Mouse (Mus musculus) MEL (cell line): Measurements from ENCODE around the gene 4931429L15Rik. TPM values are rescaled to one million over a fixed set of nuclear protein-coding genes. Genes with fewer than 3 reads are reported as not detected.
"Not testable (repeated sequence)": the region's sequence is repeated elsewhere in the genome, so short reads cannot be mapped to it uniquely, and the experiment has no call there.

ENCODE experiments used
- DNase-seq: peaks from one replicate; pipeline ENCODE4 v3.0.0; 2011; ENCODE audit warnings: low read depth, low spot score
- H3K27ac ChIP-seq: 2 replicates; pipeline ENCODE4 v1.5.1; 2012; ENCODE audit warnings: low read depth, mild to moderate bottlenecking, control low read depth, low read length, moderate library complexity; ENCODE audit not compliant: control insufficient read depth
- H3K27me3 ChIP-seq, 2 experiments: fragments of 150-350 bp in 1 of 2; sonication (generic) in 1 of 2; 2 replicates each; pipeline ENCODE4 v1.6.1; 2012; ENCODE audit warnings: low read length in 2 of 2, mild to moderate bottlenecking in 2 of 2, improper control_type of control experiment in 1 of 2, moderate library complexity in 1 of 2; ENCODE audit not compliant: insufficient read depth in 2 of 2, control insufficient read depth in 1 of 2
- H3K36me3 ChIP-seq, 2 experiments: 2 replicates each; pipeline ENCODE4 v1.6.1; 2012 to 2014; ENCODE audit warnings: low read length in 2 of 2, improper control_type of control experiment in 1 of 2, inconsistent platforms in 1 of 2, mild to moderate bottlenecking in 1 of 2; ENCODE audit not compliant: insufficient read depth in 2 of 2, control insufficient read depth in 1 of 2
- H3K4me1 ChIP-seq, 2 experiments: fragments of 150-350 bp in 1 of 2; sonication (generic) in 1 of 2; 2 replicates each; pipeline ENCODE4 v1.6.1; 2012; ENCODE audit warnings: low read length in 2 of 2, improper control_type of control experiment in 1 of 2, mild to moderate bottlenecking in 1 of 2; ENCODE audit not compliant: insufficient read depth in 2 of 2, control insufficient read depth in 1 of 2
- H3K4me3 ChIP-seq, 2 experiments: fragments of 150-350 bp in 1 of 2; sonication (generic) in 1 of 2; 2 replicates each; pipeline ENCODE4 v1.5.1; 2012; ENCODE audit warnings: low read depth in 2 of 2, low read length in 2 of 2, mild to moderate bottlenecking in 2 of 2, moderate library complexity in 2 of 2, control low read depth in 1 of 2, improper control_type of control experiment in 1 of 2; ENCODE audit not compliant: control insufficient read depth in 1 of 2, insufficient read depth in 1 of 2
- H3K79me2 ChIP-seq: 2 replicates; pipeline ENCODE4 v1.6.1; 2012; ENCODE audit warnings: mild to moderate bottlenecking, low read length, moderate library complexity; ENCODE audit not compliant: control insufficient read depth, poor library complexity, insufficient read depth
- H3K9ac ChIP-seq: 2 replicates; pipeline ENCODE4 v1.6.1; 2012; ENCODE audit warnings: low read depth, mild to moderate bottlenecking, control low read depth, low read length, moderate library complexity; ENCODE audit not compliant: control insufficient read depth, poor library complexity, severe bottlenecking
- H3K9me3 ChIP-seq: fragments of 150-350 bp; sonication (generic); replicated peaks from 2 replicates; pipeline ENCODE4 v1.6.1; 2012; ENCODE audit warnings: mild to moderate bottlenecking, low read length, improper control_type of control experiment, moderate library complexity; ENCODE audit not compliant: insufficient read depth
- CHD1 ChIP-seq: IDR thresholded peaks from 2 replicates; pipeline ENCODE4 v1.6.1; 2012; ENCODE audit warnings: low read depth, mild to moderate bottlenecking, inconsistent platforms, low read length, improper control_type of control experiment
- ELF1 ChIP-seq: IDR thresholded peaks from 2 replicates; pipeline ENCODE4 v1.6.1; 2014; ENCODE audit warnings: low read depth, mild to moderate bottlenecking, inconsistent platforms, low read length, improper control_type of control experiment, moderate library complexity
- EP300 ChIP-seq, 2 experiments: IDR thresholded peaks; 2 replicates each; pipeline ENCODE4 v1.6.1; 2011; ENCODE audit warnings: improper control_type of control experiment in 2 of 2, low read length in 2 of 2, low read depth in 1 of 2, mild to moderate bottlenecking in 1 of 2
- GABPA ChIP-seq: IDR thresholded peaks from 2 replicates; pipeline ENCODE4 v1.6.1; 2012; ENCODE audit warnings: low read depth, mild to moderate bottlenecking, inconsistent platforms, low read length, improper control_type of control experiment, moderate library complexity
- KAT2A ChIP-seq: conservative IDR thresholded peaks from 2 replicates; pipeline ENCODE4 v1.6.1; 2012; ENCODE audit warnings: low read depth, low read length, improper control_type of control experiment, inconsistent platforms
- MAFK ChIP-seq: IDR thresholded peaks from 2 replicates; pipeline ENCODE4 v1.6.1; 2011; ENCODE audit warnings: low read depth, mild to moderate bottlenecking, low read length, improper control_type of control experiment, borderline replicate concordance
- MEF2A ChIP-seq: IDR thresholded peaks from 2 replicates; pipeline ENCODE4 v1.6.1; 2014; ENCODE audit warnings: low read depth, mild to moderate bottlenecking, inconsistent platforms, low read length, improper control_type of control experiment; ENCODE audit not compliant: poor library complexity, insufficient replicate concordance, severe bottlenecking; ENCODE audit errors: extremely low read depth
- MYB ChIP-seq: IDR thresholded peaks from 2 replicates; pipeline ENCODE4 v1.6.1; 2011; ENCODE audit warnings: mild to moderate bottlenecking, low read depth, low read length, improper control_type of control experiment
- MYC ChIP-seq: IDR thresholded peaks from 2 replicates; pipeline ENCODE4 v1.6.1; 2011; ENCODE audit warnings: low read depth, mild to moderate bottlenecking, low read length, improper control_type of control experiment, moderate library complexity
- NELFE ChIP-seq: IDR thresholded peaks from 2 replicates; pipeline ENCODE4 v1.6.1; 2011; ENCODE audit warnings: low read depth, low read length, improper control_type of control experiment
- NRF1 ChIP-seq: IDR thresholded peaks from 2 replicates; pipeline ENCODE4 v1.6.1; 2014; ENCODE audit warnings: low read depth, mild to moderate bottlenecking, inconsistent platforms, low read length, improper control_type of control experiment, moderate library complexity; ENCODE audit not compliant: poor library complexity, insufficient read depth, severe bottlenecking
- POLR2A ChIP-seq, 2 experiments: IDR thresholded peaks; 2 replicates each; pipeline ENCODE4 v1.6.1; 2011 to 2012; ENCODE audit warnings: low read length in 2 of 2, mild to moderate bottlenecking in 2 of 2, control low read depth in 1 of 2, improper control_type of control experiment in 1 of 2, low read depth in 1 of 2, moderate library complexity in 1 of 2; ENCODE audit not compliant: control insufficient read depth in 1 of 2, insufficient read depth in 1 of 2, poor library complexity in 1 of 2
- RAD21 ChIP-seq: IDR thresholded peaks from 2 replicates; pipeline ENCODE4 v1.6.1; 2011; ENCODE audit warnings: mild to moderate bottlenecking, low read depth, low read length, improper control_type of control experiment
- RCOR1 ChIP-seq: IDR thresholded peaks from 2 replicates; pipeline ENCODE4 v1.6.1; 2012; ENCODE audit warnings: low read depth, mild to moderate bottlenecking, inconsistent platforms, low read length, improper control_type of control experiment
- SIN3A ChIP-seq: IDR thresholded peaks from 2 replicates; pipeline ENCODE4 v1.6.1; 2012; ENCODE audit warnings: low read length, improper control_type of control experiment, inconsistent platforms
- USF2 ChIP-seq, 2 experiments: IDR thresholded peaks; 2 replicates each; pipeline ENCODE4 v1.6.1; 2011 to 2012; ENCODE audit warnings: improper control_type of control experiment in 2 of 2, low read length in 2 of 2, borderline replicate concordance in 1 of 2, inconsistent platforms in 1 of 2, low read depth in 1 of 2, mild to moderate bottlenecking in 1 of 2; ENCODE audit not compliant: insufficient read depth in 1 of 2
- ZNF384 ChIP-seq: IDR thresholded peaks from 2 replicates; pipeline ENCODE4 v1.6.1; 2012; ENCODE audit warnings: low read depth, mild to moderate bottlenecking, inconsistent platforms, low read length, improper control_type of control experiment
- polyA plus RNA-seq, 2 experiments: library from polyadenylated mRNA; stranded (reverse) in 1 of 2; unstranded in 1 of 2; fragments of >175 nt in 1 of 2; fragments of >200 nt in 1 of 2; gene quantifications; 2 replicates each; pipeline versions ENCODE4 v1.2.1 to v1.2.4; 2012; ENCODE audit warnings: low replicate concordance in 2 of 2, low read depth in 1 of 2; ENCODE audit not compliant: insufficient read length in 2 of 2, insufficient read depth in 1 of 2, missing spikeins in 1 of 2
- total RNA-seq: library from RNA; depleted of rRNA; stranded (reverse); fragments of 300-350 nt; gene quantifications from 2 replicates; pipeline ENCODE4 v1.2.3, GENCODE M21; 2012

The 4931429L15Rik gene
- total and polyA plus RNA-seq, 3 experiments = not detected

DNA sequence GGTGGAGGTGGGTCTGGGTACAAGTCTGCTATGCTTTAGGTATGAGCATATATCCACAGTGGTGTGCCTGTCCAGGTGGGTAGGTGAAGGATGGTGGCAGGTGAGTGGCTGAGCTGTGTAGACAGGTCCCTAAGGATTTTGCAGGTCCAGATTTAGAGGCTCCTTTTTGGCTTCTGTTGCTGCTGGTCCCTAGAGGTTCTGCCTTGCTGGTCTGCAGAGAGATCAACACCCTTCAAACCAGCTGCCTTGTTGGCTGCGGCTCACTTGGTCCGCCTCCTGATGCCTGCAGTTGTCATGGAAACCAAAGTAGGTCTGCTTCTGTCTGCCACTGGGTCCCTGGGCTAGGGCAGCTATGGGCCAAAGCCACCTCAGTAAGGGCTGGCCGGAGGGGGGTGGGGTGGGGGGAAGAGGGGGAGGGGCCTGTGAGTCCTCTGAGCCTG, 18.1 kb upstream of the 4931429L15Rik start:
- no peak for TF ChIP-seq RAD21
- no peaks in the 10 kb centered on the region for H3K9me3 ChIP-seq
- no peak overlapping the region for H3K9ac ChIP-seq
- H3K27ac ChIP-seq = no peak overlapping the region
- no peaks in the 10 kb centered on the region; a peak in 3 of 4 replicates for H3K27me3 ChIP-seq
- DNase-seq = no peak
- H3K4me3 ChIP-seq = no peak overlapping the region
- H3K79me2 ChIP-seq = no peaks in the 10 kb centered on the region
- H3K4me1 ChIP-seq = no peaks in the 10 kb centered on the region
- H3K36me3 ChIP-seq = no peaks in the 10 kb centered on the region

DNA sequence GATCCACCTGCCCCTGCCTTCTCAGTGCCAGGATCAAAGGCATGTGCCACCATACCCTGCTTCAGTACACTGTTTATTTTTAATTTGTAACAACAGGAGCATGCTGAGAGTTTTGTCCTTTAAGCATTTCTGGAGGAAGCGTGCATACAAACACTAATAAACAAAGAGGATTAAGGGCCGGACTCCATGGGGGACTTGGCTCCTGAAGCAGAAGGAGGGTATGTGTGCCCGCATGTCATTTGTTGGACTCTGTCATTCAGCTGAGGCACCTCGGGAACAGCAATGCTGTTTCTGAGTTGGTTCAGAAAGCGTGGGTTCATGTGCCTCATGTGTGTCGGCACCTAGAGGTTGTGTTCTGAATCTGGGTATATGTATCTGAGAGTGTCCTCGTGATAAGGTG, 17.5 kb upstream of the 4931429L15Rik start:
- TF ChIP-seq MEF2A (no peak), NELFE (no peak), USF2 (IDR thresholded peaks at IDR 0.05; ENCODE audit: borderline replicate concordance in 1 of 2, insufficient read depth in 1 of 2, low read depth in 1 of 2, low read length in 2 of 2) (no peak), SIN3A (no peak), CHD1 (no peak), RAD21 (no peak)
- TF ChIP-seq, all 39 proteins: peak for 0
- Histone ChIP-seq H3K36me3 (no peaks in the 10 kb centered on the region), H3K27me3 (no peaks in the 10 kb centered on the region; a peak in 2 of 4 replicates), H3K79me2 (no peaks in the 10 kb centered on the region), H3K4me1 (no peaks in the 10 kb centered on the region), H3K27ac (no peak overlapping the region), H3K9ac (no peak overlapping the region), H3K9me3 (no peaks in the 10 kb centered on the region), H3K4me3 (no peak overlapping the region)
- no peak for DNase-seq

DNA sequence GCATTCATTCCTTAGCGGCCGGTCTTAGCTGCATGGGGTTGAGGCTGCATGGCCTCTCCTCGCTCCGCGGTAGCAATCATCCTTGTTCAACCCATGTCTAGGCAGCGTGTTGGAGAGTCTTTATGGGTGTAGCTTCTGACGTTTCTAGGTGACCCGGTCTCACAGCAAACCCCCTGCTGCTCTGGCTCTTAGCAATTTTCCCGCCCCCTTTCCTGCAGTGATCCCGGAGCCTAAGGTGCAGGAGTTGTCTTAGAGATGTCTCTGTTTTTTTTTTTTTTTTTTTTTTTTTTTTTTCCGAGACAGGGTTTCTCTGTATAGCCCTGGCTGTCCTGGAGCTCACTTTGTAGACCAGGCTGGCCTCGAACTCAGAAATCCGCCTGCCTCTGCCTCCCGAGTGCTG, 16.5 kb upstream of the 4931429L15Rik start:
- H3K4me1 ChIP-seq, H3K4me3 ChIP-seq, H3K27ac ChIP-seq, DNase-seq, H3K9me3 ChIP-seq, H3K9ac ChIP-seq, H3K27me3 ChIP-seq, H3K79me2 ChIP-seq, H3K36me3 ChIP-seq: not testable (repeated sequence)

DNA sequence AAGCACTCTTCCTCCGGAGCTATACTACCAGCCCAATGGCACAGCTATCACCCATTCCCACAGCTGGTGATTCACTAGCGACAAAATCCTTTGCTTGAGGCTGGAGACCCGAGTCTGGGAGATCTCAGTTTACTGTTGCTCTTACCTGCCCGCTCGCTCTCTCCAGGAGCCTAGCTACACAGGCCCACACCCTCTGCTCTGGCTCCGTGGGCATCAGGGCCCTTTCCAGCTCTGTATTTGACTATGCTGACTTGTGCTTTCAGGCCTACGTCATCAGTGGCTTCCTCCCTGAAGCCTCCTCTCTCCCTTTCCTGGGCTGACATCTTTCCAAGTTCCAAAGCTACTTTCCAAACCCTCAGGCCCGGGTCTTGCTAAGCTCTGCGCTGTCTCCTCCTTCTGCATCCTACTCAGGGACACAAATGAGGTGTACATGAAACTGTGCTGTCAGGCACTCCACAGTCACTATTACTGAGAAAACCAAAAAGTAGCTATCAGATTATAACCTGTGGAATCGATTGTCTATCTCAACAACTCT, 15.7 kb upstream of the 4931429L15Rik start:
- no peak overlapping the region for H3K4me3 ChIP-seq
- H3K4me1 ChIP-seq = no peaks in the 10 kb centered on the region
- no peaks in the 10 kb centered on the region for H3K79me2 ChIP-seq
- H3K9ac ChIP-seq = no peak overlapping the region
- H3K36me3 ChIP-seq = no peaks in the 10 kb centered on the region
- H3K27me3 ChIP-seq = no peaks in the 10 kb centered on the region; a peak in 2 of 4 replicates
- no peaks in the 10 kb centered on the region for H3K9me3 ChIP-seq
- H3K27ac ChIP-seq = no peak overlapping the region
- DNase-seq = no peak
- TF ChIP-seq NRF1 = no peak
- TF ChIP-seq MYC = no peak
- TF ChIP-seq GABPA = no peak
- TF ChIP-seq MAFK = no peak
- TF ChIP-seq KAT2A = no peak
- no peak for TF ChIP-seq MYB
- TF ChIP-seq MEF2A = no peak
- no peak for TF ChIP-seq EP300 (IDR thresholded peaks at IDR 0.05; ENCODE audit: low read depth in 1 of 2, low read length in 2 of 2)
- TF ChIP-seq ELF1 = no peak
- no peak for TF ChIP-seq RCOR1
- no peak for TF ChIP-seq ZNF384
- no peak for TF ChIP-seq POLR2A (IDR thresholded peaks at IDR 0.05; ENCODE audit: control insufficient read depth in 1 of 2, insufficient read depth in 1 of 2, low read depth in 1 of 2, low read length in 2 of 2, poor library complexity in 1 of 2)
